Mouse (Mus musculus) skeletal muscle tissue, adult 2 months (tissue): ENCODE measurements around the gene Map3k5.

ENCODE experiments used
- DNase-seq: peaks from one replicate; pipeline ENCODE4 v3.0.0-alpha.2; 2012; ENCODE audit warnings: low read depth, low spot score

Gene Map3k5

DNA sequence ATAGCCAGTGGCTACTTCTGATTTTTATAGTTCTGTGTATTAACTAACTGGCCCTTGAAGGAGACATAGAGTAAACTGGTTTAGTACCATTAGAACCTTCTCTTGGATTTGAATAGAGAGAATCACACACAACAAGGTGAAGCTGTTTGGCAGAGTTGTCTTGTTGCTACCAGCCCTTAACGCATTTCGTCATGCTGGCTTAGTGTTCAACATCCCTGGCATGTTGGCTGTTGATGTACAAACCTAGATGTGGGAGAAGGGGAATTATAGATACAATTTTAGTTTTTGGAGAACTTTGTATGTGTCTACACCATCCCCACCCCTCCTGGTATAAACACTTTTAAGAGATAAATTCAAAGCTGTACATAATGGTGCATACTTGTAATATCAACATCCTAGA lies 251.5 kb downstream of the Map3k5 start:
- no peak for DNase-seq

DNA sequence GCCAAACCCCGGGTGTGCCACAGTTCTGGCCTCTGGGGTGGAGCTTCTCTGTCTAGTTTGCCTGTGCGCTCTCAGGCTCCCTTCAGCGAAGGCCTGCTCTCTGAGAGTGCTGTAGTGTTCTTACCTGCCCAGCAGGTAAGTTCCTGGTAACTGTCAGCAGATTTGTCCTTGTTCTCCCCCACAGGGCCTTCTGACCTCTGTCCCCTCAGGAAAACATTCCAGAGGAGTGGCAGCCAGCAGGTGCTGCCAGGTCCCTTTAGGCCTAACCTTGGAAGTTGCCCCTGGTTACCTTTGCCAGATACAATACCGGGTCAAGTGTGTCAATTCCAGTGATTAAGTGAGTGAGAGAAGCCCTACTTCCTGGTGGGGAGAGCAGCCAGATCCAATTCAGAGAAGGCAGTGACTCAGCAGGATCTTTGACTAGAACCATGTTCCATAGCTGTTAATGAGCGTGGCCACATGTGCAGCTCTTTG lies 252.6 kb downstream of the Map3k5 start:
- DNase-seq = no peak

DNA sequence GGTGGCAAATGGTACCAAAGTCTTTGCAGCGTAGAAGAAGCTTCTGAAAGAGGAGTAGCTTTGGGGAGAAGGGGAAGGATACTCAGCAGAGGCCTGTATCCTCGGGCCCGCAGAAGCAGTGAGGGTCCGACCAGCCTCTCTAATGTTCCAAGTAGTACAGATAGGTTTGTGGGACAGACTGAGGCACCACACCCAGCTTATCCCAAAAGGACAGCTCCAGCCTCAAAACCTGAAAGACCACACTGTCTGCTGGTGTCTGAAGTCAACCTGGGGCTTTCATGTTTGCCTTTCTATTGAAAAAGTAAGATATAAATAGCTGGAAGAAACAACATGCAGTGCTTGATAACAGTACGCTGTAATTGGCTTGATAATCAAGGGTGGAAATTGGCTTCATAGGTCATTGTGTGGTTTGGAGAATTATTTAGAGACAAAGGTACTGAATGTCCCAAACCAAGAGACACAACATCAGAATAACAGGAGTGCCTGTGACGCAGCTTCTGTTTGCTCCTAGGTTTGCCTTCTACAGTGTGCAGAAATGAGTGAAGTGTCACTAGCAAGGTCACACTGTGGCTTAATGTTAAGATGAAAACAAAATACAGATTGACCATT lies 256.0 kb downstream of the Map3k5 start:
- DNase-seq = no peak
